Comparison of ENCODE assay signal across 9 mouse cellular contexts in genomic region chr7:139151116-139151515, GRCm38 (mm10).
A peak's percentile ranks its signal among the peaks of the same experiment; 100 is the strongest.
DNase-seq lines count a peak whose midpoint lies in the region; ATAC-seq and TF ChIP-seq lines count a peak whose summit lies in the region.
"Had no signal": no experiment of that assay in that cellular context is flagged by ENCODE, and none has a peak within 500 bp of the region (broad histone marks: within the 10 kb centered on the region; RNA-seq: fewer than 3 reads in every experiment).

No protein-coding gene starts in this region.

- peak; percentile 52 for DNase-seq in adrenal gland, postnatal 14 days
- DNase-seq in adrenal gland, postnatal 10 days: no peak
- DNase-seq in R1 (ENCODE audit: low read depth, low spot score): peak; percentile 70
- DNase-seq in frontal cortex, adult 2 months (ENCODE audit: extremely low spot score in 1 of 2, low spot score in 1 of 2): peak; percentile 63 to 65
- DNase-seq in midbrain, embryonic 11.5 days (ENCODE audit: low spot score, missing footprints): peak; percentile 92
- peak; percentile 46 for DNase-seq in stomach, postnatal 0 days (ENCODE audit: low spot score)
- no peak for DNase-seq in cerebellum, postnatal 14 days

- no peak overlapping the region for H3K27ac ChIP-seq in kidney, embryonic 16.5 days (ENCODE audit: low read length)
- no peak overlapping the region; the same call in 1 of the 2 replicates for H3K27ac ChIP-seq in midbrain, embryonic 11.5 days (ENCODE audit: low read depth, low read length)
- no peak overlapping the region for H3K27ac ChIP-seq in stomach, postnatal 0 days (replicated peaks)
- H3K27ac ChIP-seq: embryonic facial prominence, embryonic 15.5 days had no signal

- H3K36me3 ChIP-seq in kidney, embryonic 16.5 days (ENCODE audit: insufficient read depth, low read length): no peaks in the 10 kb centered on the region
- no peaks in the 10 kb centered on the region for H3K36me3 ChIP-seq in midbrain, embryonic 11.5 days (ENCODE audit: control insufficient read depth, insufficient read depth, low read length)
- no peaks in the 10 kb centered on the region for H3K36me3 ChIP-seq in stomach, postnatal 0 days (ENCODE audit: control insufficient read depth, insufficient read depth, low read length)
- H3K36me3 ChIP-seq: embryonic facial prominence, embryonic 15.5 days had no signal

- H3K4me1 ChIP-seq in kidney, embryonic 16.5 days (ENCODE audit: insufficient read depth, low read length): peaks cover 12% of the 10 kb centered on the region
- peaks cover 20% of the 10 kb centered on the region for H3K4me1 ChIP-seq in midbrain, embryonic 11.5 days (ENCODE audit: control insufficient read depth, insufficient read depth, low read length)
- no peaks in the 10 kb centered on the region for H3K4me1 ChIP-seq in stomach, postnatal 0 days (replicated peaks; ENCODE audit: control insufficient read depth, insufficient read depth)

- H3K4me2 ChIP-seq in kidney, embryonic 16.5 days (replicated peaks; ENCODE audit: low read depth, low read length): no peak overlapping the region
- peak overlapping the region; percentile 3; the same call in 1 of the 2 replicates for H3K4me2 ChIP-seq in midbrain, embryonic 11.5 days
- H3K4me2 ChIP-seq in stomach, postnatal 0 days (replicated peaks; ENCODE audit: low read depth): no peak overlapping the region
- H3K4me2 ChIP-seq: embryonic facial prominence, embryonic 15.5 days had no signal

- WGBS in kidney, embryonic 16.5 days: 31% methylated on average over 10 of the region's 10 CpGs
- 34% methylated on average over 10 of the region's 10 CpGs for WGBS in midbrain, embryonic 11.5 days
- 32% methylated on average over 10 of the region's 10 CpGs for WGBS in stomach, postnatal 0 days

- no peak overlapping the region for H3K9ac ChIP-seq in kidney, embryonic 16.5 days (replicated peaks; ENCODE audit: low read length)
- H3K9ac ChIP-seq in midbrain, embryonic 11.5 days (ENCODE audit: low read length): peak overlapping the region; percentile 2; the same call in 1 of the 2 replicates
- no peak overlapping the region for H3K9ac ChIP-seq in stomach, postnatal 0 days (ENCODE audit: low read length)
- H3K9ac ChIP-seq: embryonic facial prominence, embryonic 15.5 days had no signal

- peak; percentile 84 for ATAC-seq in kidney, embryonic 16.5 days (ENCODE audit: low FRiP score, low TSS enrichment)
- ATAC-seq in midbrain, embryonic 11.5 days (ENCODE audit: low FRiP score): peak; percentile 93
- peak; percentile 54; the same call in 1 of the 2 replicates for ATAC-seq in stomach, postnatal 0 days (ENCODE audit: low FRiP score, low TSS enrichment)

- TF ChIP-seq EP300 in stomach, postnatal 0 days (optimal IDR thresholded peaks at IDR 0.05): no peak

- TF ChIP-seq CTCF in stomach, postnatal 0 days (IDR thresholded peaks at IDR 0.05; ENCODE audit: low read depth): no peak

- H3K4me3 ChIP-seq in kidney, embryonic 16.5 days (ENCODE audit: low read length): no peak overlapping the region
- H3K4me3 ChIP-seq in midbrain, embryonic 11.5 days (ENCODE audit: low read depth, low read length): no peak overlapping the region
- H3K4me3 ChIP-seq in stomach, postnatal 0 days (ENCODE audit: low read depth, low read length): no peak overlapping the region
- H3K4me3 ChIP-seq: embryonic facial prominence, embryonic 15.5 days had no signal

- H3K27me3 ChIP-seq in kidney, embryonic 16.5 days (ENCODE audit: insufficient read depth, low read length): no peaks in the 10 kb centered on the region
- H3K27me3 ChIP-seq in midbrain, embryonic 11.5 days (ENCODE audit: control insufficient read depth, insufficient read depth, low read length): no peaks in the 10 kb centered on the region
- no peaks in the 10 kb centered on the region; the same call in 1 of the 2 replicates for H3K27me3 ChIP-seq in stomach, postnatal 0 days (ENCODE audit: control insufficient read depth, insufficient read depth, low read length)
- H3K27me3 ChIP-seq: embryonic facial prominence, embryonic 15.5 days had no signal

- H3K9me3 ChIP-seq in kidney, embryonic 16.5 days (ENCODE audit: low read length): no peaks in the 10 kb centered on the region
- no peaks in the 10 kb centered on the region for H3K9me3 ChIP-seq in midbrain, embryonic 11.5 days (ENCODE audit: control insufficient read depth, low read length)
- no peaks in the 10 kb centered on the region for H3K9me3 ChIP-seq in stomach, postnatal 0 days (ENCODE audit: control insufficient read depth, low read length)
- H3K9me3 ChIP-seq: embryonic facial prominence, embryonic 15.5 days had no signal

Comparison
In these comparisons a context has a peak if more than half of its experiments do, and no peak if none do; other contexts are left out.
1. DNase-seq: peak in adrenal gland, postnatal 14 days (single experiment), R1 (single experiment), frontal cortex, adult 2 months (2 of 2), midbrain, embryonic 11.5 days (single experiment) and stomach, postnatal 0 days (single experiment); none in adrenal gland, postnatal 10 days (single experiment) and cerebellum, postnatal 14 days (0 of 2).
2. Peak in every context shown above with its lines, with median percentiles within 50 percentile points of each other: ATAC-seq.